Comparison of ENCODE assay signal across 18 mouse cellular contexts in the genomic region with DNA sequence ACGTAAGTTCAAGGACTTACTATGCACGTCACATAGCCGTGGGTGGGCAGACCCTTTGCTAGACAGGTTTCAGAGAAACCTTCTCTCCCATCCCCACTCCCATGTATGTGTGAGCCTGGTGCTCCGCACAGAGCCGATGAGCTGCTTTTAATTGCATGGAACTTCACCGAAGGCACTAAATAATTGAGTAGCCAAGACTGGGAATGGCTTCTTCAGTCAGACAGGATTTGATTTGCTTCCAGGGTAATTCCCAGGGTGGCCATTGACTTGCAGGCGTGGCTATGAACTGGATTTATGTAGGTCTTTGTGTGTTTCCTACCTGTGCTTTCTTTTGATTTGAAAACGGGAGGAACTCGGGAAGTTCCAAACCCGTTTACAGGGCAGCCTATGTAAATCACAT.
DNase-seq lines count a peak whose midpoint lies in the region; ATAC-seq lines count a peak whose summit lies in the region.
"Had no signal": no experiment of that assay in that cellular context is flagged by ENCODE, and none has a peak within 500 bp of the region (broad histone marks: within the 10 kb centered on the region; RNA-seq: fewer than 3 reads in every experiment).

No protein-coding gene starts in this region.

- H3K4me2 ChIP-seq in kidney, embryonic 14.5 days (replicated peaks; ENCODE audit: low read depth, low read length), result no peak overlapping the region
- no peak overlapping the region for H3K4me2 ChIP-seq in midbrain, embryonic 14.5 days (ENCODE audit: low read length)
- H3K4me2 ChIP-seq in midbrain, embryonic 11.5 days, result no peak overlapping the region
- no peak overlapping the region for H3K4me2 ChIP-seq in neural tube, embryonic 12.5 days (replicated peaks)
- H3K4me2 ChIP-seq: forebrain, embryonic 12.5 days; intestine, embryonic 15.5 days had no signal

- no peak overlapping the region for H3K27ac ChIP-seq in kidney, embryonic 14.5 days (ENCODE audit: low read depth, low read length)
- peak overlapping the region; percentile 68 for H3K27ac ChIP-seq in midbrain, embryonic 14.5 days (replicated peaks; ENCODE audit: low read depth, low read length)
- no peak overlapping the region for H3K27ac ChIP-seq in midbrain, embryonic 11.5 days (ENCODE audit: low read depth, low read length)
- H3K27ac ChIP-seq in neural tube, embryonic 12.5 days, result 0 out of 2 replicates have a peak overlapping the region, but pooled peaks have one; percentile 55
- H3K27ac ChIP-seq: forebrain, embryonic 12.5 days; heart, adult 2 months; intestine, embryonic 15.5 days had no signal

- H3K27me3 ChIP-seq in kidney, embryonic 14.5 days (ENCODE audit: control insufficient read depth, insufficient read depth, low read length), result no peaks in the 10 kb centered on the region
- no peaks in the 10 kb centered on the region for H3K27me3 ChIP-seq in midbrain, embryonic 14.5 days (ENCODE audit: control insufficient read depth, insufficient read depth, low read length)
- no peaks in the 10 kb centered on the region for H3K27me3 ChIP-seq in midbrain, embryonic 11.5 days (ENCODE audit: control insufficient read depth, insufficient read depth, low read length)
- H3K27me3 ChIP-seq in neural tube, embryonic 12.5 days (replicated peaks), result no peaks in the 10 kb centered on the region
- H3K27me3 ChIP-seq: forebrain, embryonic 12.5 days; intestine, embryonic 15.5 days had no signal

- 28% methylated on average over 10 of the region's 10 CpGs for WGBS in kidney, embryonic 14.5 days
- 60% methylated on average over 10 of the region's 10 CpGs for WGBS in midbrain, embryonic 14.5 days
- 85% methylated on average over 10 of the region's 10 CpGs for WGBS in midbrain, embryonic 11.5 days
- WGBS in neural tube, embryonic 12.5 days, result 45% methylated on average over 10 of the region's 10 CpGs

- peak; percentile 30; the same call in 1 of the 2 replicates for ATAC-seq in kidney, embryonic 14.5 days (ENCODE audit: low FRiP score, low TSS enrichment)
- no peak for ATAC-seq in midbrain, embryonic 14.5 days (ENCODE audit: low FRiP score, low TSS enrichment)
- no peak for ATAC-seq in midbrain, embryonic 11.5 days (ENCODE audit: low FRiP score)
- ATAC-seq in neural tube, embryonic 12.5 days (ENCODE audit: low FRiP score, low read depth), result no peak
- ATAC-seq: intestine, embryonic 15.5 days; liver, postnatal 0 days had no signal

- H3K4me3 ChIP-seq in kidney, embryonic 14.5 days (ENCODE audit: low read length), result no peak overlapping the region
- no peak overlapping the region for H3K4me3 ChIP-seq in midbrain, embryonic 14.5 days (replicated peaks; ENCODE audit: low read depth, low read length)
- H3K4me3 ChIP-seq in midbrain, embryonic 11.5 days (ENCODE audit: low read depth, low read length), result no peak overlapping the region
- no peak overlapping the region for H3K4me3 ChIP-seq in neural tube, embryonic 12.5 days
- H3K4me3 ChIP-seq: forebrain, embryonic 12.5 days; heart, adult 2 months; intestine, embryonic 15.5 days had no signal

- no peaks in the 10 kb centered on the region for H3K9me3 ChIP-seq in kidney, embryonic 14.5 days (ENCODE audit: control insufficient read depth, low read length)
- H3K9me3 ChIP-seq in midbrain, embryonic 14.5 days (ENCODE audit: control insufficient read depth, low read length), result no peaks in the 10 kb centered on the region
- no peaks in the 10 kb centered on the region for H3K9me3 ChIP-seq in midbrain, embryonic 11.5 days (ENCODE audit: control insufficient read depth, low read length)
- no peaks in the 10 kb centered on the region for H3K9me3 ChIP-seq in neural tube, embryonic 12.5 days
- H3K9me3 ChIP-seq: forebrain, embryonic 12.5 days; intestine, embryonic 15.5 days had no signal

- DNase-seq in kidney, postnatal 25 days, result no peak
- peak; percentile 69 for DNase-seq in midbrain, embryonic 14.5 days
- DNase-seq in midbrain, embryonic 11.5 days (ENCODE audit: low spot score, missing footprints), result no peak
- no peak for DNase-seq in testis, postnatal 14 days (ENCODE audit: low spot score)
- no peak for DNase-seq in spleen, postnatal 14 days (ENCODE audit: low spot score in 2 of 2)
- DNase-seq: cerebellum, adult 9-10 months; gastrocnemius, postnatal 10 days; heart, adult 2 months; heart, postnatal 36 days; kidney, adult 9 months; liver, postnatal 0 days; lung, postnatal 10 days; right cerebral cortex, adult 18-20 months; thymus, postnatal 25 days had no signal

- H3K36me3 ChIP-seq in kidney, embryonic 14.5 days (ENCODE audit: control insufficient read depth, insufficient read depth, low read length), result no peaks in the 10 kb centered on the region
- no peaks in the 10 kb centered on the region for H3K36me3 ChIP-seq in midbrain, embryonic 14.5 days (ENCODE audit: control insufficient read depth, insufficient read depth, low read length)
- H3K36me3 ChIP-seq in midbrain, embryonic 11.5 days (ENCODE audit: control insufficient read depth, insufficient read depth, low read length), result no peaks in the 10 kb centered on the region
- H3K36me3 ChIP-seq in neural tube, embryonic 12.5 days, result no peaks in the 10 kb centered on the region
- H3K36me3 ChIP-seq: forebrain, embryonic 12.5 days; intestine, embryonic 15.5 days had no signal

- H3K9ac ChIP-seq in kidney, embryonic 14.5 days (ENCODE audit: low read depth, low read length), result no peak overlapping the region
- H3K9ac ChIP-seq in midbrain, embryonic 14.5 days (replicated peaks; ENCODE audit: low read length), result no peak overlapping the region
- H3K9ac ChIP-seq in midbrain, embryonic 11.5 days (ENCODE audit: low read length), result no peak overlapping the region
- no peak overlapping the region for H3K9ac ChIP-seq in neural tube, embryonic 12.5 days
- H3K9ac ChIP-seq: forebrain, embryonic 12.5 days; intestine, embryonic 15.5 days; liver, postnatal 0 days had no signal

- H3K4me1 ChIP-seq in kidney, embryonic 14.5 days (ENCODE audit: control insufficient read depth, insufficient read depth, low read length), result peaks cover 46% of the 10 kb centered on the region
- H3K4me1 ChIP-seq in midbrain, embryonic 14.5 days (ENCODE audit: control insufficient read depth, insufficient read depth, low read length), result peaks cover 33% of the 10 kb centered on the region
- peaks cover 24% of the 10 kb centered on the region for H3K4me1 ChIP-seq in midbrain, embryonic 11.5 days (ENCODE audit: control insufficient read depth, insufficient read depth, low read length)
- peaks cover 57% of the 10 kb centered on the region for H3K4me1 ChIP-seq in neural tube, embryonic 12.5 days

Comparison
In these comparisons a context has a peak if more than half of its experiments do, and no peak if none do; other contexts are left out.
1. H3K27ac ChIP-seq: peak in midbrain, embryonic 14.5 days (single experiment) and neural tube, embryonic 12.5 days (single experiment); none in kidney, embryonic 14.5 days (single experiment) and midbrain, embryonic 11.5 days (single experiment).